Mouse (Mus musculus): Measurements from ENCODE around the gene Mpp3. TPM values are rescaled to one million over a fixed set of nuclear protein-coding genes. Genes with fewer than 3 reads are reported as not detected.

Gene Mpp3
- under 1 TPM; 0.02 to 0.05 TPM for polyA plus RNA-seq (2012; fragmentation: generic; extraction: Trizol)

DNA sequence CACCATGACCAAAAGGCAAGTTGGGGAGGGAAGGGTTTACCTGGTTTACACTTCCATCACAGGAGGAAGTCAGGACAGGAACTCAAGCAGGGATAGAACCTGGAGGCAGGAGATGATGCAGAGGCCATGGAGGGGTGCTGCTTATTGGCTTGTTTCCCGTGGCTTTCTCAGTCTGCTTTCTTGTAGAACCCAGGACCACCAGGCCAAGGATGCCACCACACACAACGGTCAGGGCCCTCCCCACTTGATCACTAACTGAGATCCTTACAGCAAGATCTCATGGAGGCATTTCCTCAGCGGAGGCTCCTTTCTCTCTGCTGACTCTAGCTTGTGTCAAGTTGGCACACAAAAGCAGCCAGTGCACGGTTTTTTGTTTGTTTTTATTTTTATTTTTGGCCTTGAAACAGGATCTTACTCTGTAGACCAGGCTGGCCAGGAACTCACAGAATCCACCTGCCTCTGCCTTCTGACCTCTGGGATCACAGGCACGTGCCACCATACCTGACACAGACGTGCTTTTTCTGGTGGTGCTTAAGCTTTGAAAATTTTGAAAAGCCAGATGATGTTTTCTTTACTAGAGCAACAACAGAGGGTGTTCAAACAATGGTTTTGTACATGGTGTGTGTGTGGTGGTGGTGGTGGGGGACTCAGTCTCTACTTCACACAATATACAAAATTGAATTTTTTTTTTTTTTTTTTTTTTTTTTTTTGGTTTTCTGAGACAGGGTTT is at the start of gene Mpp3:
Gene Mpp3, minus strand, starts transcription at position 375 of the 730 bp plus-strand sequence.

DNA sequence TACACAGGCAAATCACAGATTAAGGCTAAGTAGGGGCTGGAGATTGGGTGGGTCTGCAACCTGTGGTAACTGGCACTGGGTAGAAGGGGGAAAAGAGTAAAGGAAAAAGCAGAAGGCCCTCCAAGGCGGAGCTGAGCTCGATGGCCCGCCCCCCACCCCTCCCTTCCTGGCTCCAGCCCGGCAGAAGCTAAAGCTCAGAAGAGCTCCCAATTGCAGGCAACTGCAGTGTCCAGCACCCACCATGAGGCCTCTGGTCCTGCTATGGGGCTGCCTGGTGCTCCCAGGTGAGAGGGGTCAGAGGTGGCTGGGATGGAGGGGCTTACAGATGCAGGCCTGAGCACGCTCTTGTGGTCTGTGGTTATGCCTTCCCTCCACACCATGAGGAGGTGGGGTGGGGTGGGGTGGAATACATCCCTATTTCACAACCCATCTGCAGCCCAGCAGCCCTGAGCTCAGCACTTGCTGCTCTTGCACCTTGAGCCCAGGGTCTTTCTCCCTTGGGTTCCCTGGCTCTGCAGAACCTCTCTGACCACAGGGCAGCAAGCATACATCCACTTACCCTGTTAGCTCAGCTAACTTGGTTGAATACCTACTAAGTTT is 13.2 kb upstream of the Mpp3 start, which contains the start of gene Cd300lg:
Gene Cd300lg, plus strand, starts transcription at position 160 of the 600 bp plus-strand sequence.

DNA sequence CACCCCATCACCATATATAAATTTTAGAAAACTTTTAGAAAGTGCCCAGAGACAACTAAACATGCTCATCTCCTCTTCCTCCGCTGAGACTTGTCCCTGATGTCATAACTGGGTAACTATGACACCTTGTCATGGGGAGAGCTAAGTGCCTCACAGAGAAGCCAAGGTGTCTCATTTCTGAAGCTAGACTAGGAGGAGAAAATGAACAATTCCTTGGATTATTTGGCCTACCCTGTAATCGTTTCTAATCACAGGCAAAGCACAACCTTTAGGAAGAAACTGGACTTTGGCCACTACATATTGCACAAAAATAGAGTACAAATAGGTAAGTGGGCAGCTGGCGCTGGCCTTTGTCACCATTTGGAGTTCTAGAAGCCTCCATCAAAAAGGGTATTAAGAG is 41.3 kb downstream of the Mpp3 start, which contains the start of gene Dusp3:
Gene Dusp3, minus strand, starts transcription at position 101 of the 400 bp plus-strand sequence.

DNA sequence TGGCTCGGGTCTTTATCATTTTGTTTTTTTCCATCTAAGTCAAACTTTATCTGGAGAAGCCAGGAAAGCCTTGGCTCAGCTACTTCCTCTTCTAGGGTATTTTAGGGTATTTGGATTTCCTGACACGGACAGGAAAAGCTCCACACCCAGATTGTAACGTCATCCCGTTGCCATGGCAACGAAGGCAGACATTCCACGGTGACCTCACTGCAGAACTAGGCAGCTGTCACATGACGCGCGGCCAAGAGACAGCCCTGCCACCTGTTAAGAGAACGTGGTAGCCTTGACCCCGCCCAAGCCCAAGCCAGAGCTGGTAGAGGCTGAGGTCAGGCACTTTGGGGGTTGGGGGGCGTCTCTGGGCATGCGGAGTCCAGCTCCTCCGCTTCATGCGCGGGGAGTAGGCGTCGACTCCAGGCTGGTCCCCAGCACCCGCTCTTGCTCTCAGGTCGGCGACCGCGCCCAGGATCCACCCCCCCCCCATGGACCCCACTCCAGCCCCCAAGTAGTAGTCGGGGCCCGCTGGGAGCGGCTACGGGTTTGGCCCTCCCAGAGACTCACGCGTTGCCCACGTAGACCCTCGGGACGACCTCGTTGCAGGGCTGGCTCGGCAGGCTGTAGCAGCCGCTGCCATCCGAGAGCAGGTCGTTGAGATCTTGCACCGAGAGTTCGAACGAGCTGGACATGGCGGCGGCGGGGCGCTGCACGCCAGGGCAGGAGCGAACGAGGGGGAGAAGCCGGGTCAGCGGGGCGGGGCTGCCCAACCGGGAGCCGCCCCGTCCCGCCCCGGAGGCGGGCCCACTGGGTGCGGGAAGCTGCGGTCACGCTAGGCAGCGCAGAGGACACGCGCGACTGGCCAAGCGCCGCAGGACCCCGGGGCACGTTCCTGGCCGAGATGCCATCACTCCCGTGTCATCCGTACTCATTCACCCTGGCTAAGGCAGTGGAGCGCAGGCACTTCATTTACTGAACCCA is 43.9 kb downstream of the Mpp3 start, which contains the start of gene Cfap97d1:
Gene Cfap97d1, plus strand, starts transcription at position 226 of the 972 bp plus-strand sequence.

DNA sequence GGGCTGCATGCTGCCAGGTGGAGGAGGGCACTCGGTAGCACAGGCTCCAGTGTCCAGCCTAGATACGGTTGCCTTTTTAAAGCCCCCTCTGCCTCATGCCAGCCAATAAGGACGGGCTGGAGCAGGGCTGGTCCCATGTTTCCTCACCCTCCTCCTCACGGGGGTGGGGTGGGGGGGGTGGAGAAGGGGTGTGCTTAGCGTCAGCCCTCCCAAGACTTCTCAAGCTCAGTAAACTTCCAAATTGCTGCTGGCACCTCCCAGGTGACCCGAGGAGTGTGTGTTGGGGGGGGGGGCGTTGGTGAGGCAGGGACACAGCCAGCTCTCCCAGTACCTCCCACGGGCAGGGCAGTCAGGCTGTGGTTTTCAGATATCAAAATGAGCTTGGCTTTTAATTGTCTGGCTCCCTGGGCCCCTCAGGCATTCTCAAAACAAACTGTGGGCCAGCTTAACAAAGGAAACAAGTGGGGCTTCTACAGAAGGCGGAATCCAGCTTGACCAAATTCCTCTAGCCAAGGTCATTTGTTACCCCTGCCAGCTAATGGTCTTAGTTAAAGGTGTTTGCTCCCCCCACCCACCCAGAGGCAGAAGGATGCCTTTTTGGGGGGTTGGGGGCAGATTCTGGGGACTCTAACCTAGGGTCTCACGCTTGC is 61.2 kb downstream of the Mpp3 start, which contains the start of gene Sost:
Gene Sost, minus strand, starts transcription at position 51 of the 650 bp plus-strand sequence.

Other genes with a start within 250 kb of the Mpp3 start
- 100 to 1,000 TPM in 1 of 2 experiments, 1 to 10 TPM in 1; 7.3 to 119 TPM for gene Etv4, start 243.1 kb downstream of the Mpp3 start, polyA plus RNA-seq (2012; fragmentation: generic; extraction: Trizol)
- under 1 TPM in 1 of 2 experiments, not detected in 1; 0.98 TPM for gene Meox1, start 134.1 kb downstream of the Mpp3 start, polyA plus RNA-seq (2012; fragmentation: generic; extraction: Trizol)
- gene Sost, start 61.4 kb downstream of the Mpp3 start, polyA plus RNA-seq (2012; fragmentation: generic; extraction: Trizol), result not detected
- gene Cfap97d1, start 44.2 kb downstream of the Mpp3 start, polyA plus RNA-seq (2012; fragmentation: generic; extraction: Trizol), result not detected
- 10 to 100 TPM in 1 of 2 experiments, 1 to 10 TPM in 1; 6.4 to 11.8 TPM for gene Dusp3, start 41.4 kb downstream of the Mpp3 start, polyA plus RNA-seq (2012; fragmentation: generic; extraction: Trizol)
- gene Cd300lg, start 13.0 kb upstream of the Mpp3 start, polyA plus RNA-seq (2012; fragmentation: generic; extraction: Trizol), result under 1 TPM in 1 of 2 experiments, not detected in 1; 0.02 TPM
- gene Mpp2, start 60.1 kb upstream of the Mpp3 start, polyA plus RNA-seq (2012; fragmentation: generic; extraction: Trizol), result 10 to 100 TPM in 1 of 2 experiments, 1 to 10 TPM in 1; 3.8 to 15.4 TPM
- gene Ppy, start 72.9 kb upstream of the Mpp3 start, polyA plus RNA-seq (2012; fragmentation: generic; extraction: Trizol), result not detected
- gene Pyy, start 79.4 kb upstream of the Mpp3 start, polyA plus RNA-seq (2012; fragmentation: generic; extraction: Trizol), result not detected
- not detected for gene Nags, start 117.1 kb upstream of the Mpp3 start, polyA plus RNA-seq (2012; fragmentation: generic; extraction: Trizol)
- 10 to 100 TPM; 24.0 to 44.0 TPM for gene Tmem101, start 127.9 kb upstream of the Mpp3 start, polyA plus RNA-seq (2012; fragmentation: generic; extraction: Trizol)
- gene Lsm12, start 156.8 kb upstream of the Mpp3 start, polyA plus RNA-seq (2012; fragmentation: generic; extraction: Trizol), result 10 to 100 TPM; 17.9 to 37.4 TPM
- 100 to 1,000 TPM in 1 of 2 experiments, 10 to 100 TPM in 1; 80.3 to 103 TPM for gene G6pc3, start 161.2 kb upstream of the Mpp3 start, polyA plus RNA-seq (2012; fragmentation: generic; extraction: Trizol)
- gene Hdac5, start 201.7 kb upstream of the Mpp3 start, polyA plus RNA-seq (2012; fragmentation: generic; extraction: Trizol), result 100 to 1,000 TPM; 104 to 125 TPM
- gene BC030867, start 220.4 kb upstream of the Mpp3 start, polyA plus RNA-seq (2012; fragmentation: generic; extraction: Trizol), result 10 to 100 TPM in 1 of 2 experiments, 1 to 10 TPM in 1; 9.6 to 23.1 TPM
- gene Asb16, start 240.3 kb upstream of the Mpp3 start, polyA plus RNA-seq (2012; fragmentation: generic; extraction: Trizol), result under 1 TPM in 1 of 2 experiments, not detected in 1; 0.02 TPM

Data from C3H10T1/2 (cell line).